Mouse (Mus musculus) adrenal gland, adult 10 weeks (tissue): Measurements from ENCODE around the gene Nek11. TPM values are rescaled to one million over a fixed set of nuclear protein-coding genes. Genes with fewer than 3 reads are reported as not detected.

Source experiments
- polyA plus RNA-seq: library from polyadenylated mRNA; stranded (reverse); fragments of 350-450 nt; fragmentation: Illumina TruSeq; extraction: RNeasy Lipid Tissue Mini Kit (QIAGEN cat#74804); gene quantifications from one replicate; pipeline ENCODE4 v1.2.3, GENCODE M21; 2014; ENCODE audit warnings: low read depth, low replicate concordance

The Nek11 gene
- not detected for polyA plus RNA-seq

GRCm38 (mm10) chr9:105395218-105395627, at the start of gene Nek11, which contains the start of gene Aste1:
Gene Nek11, minus strand, starts transcription at chr9:105395524.
Gene Aste1, plus strand, starts transcription at chr9:105395392.

GRCm38 (mm10) chr9:105144992-105145391, 250.3 kb downstream of the Nek11 start, which contains the start of gene 1700080E11Rik:
Gene 1700080E11Rik, minus strand, starts transcription at chr9:105145092.

GRCm38 (mm10) chr9:105131253-105132001, 263.9 kb downstream of the Nek11 start, which contains the start of gene Nudt16:
Gene Nudt16, minus strand, starts transcription at chr9:105131824.

Other genes with a start within 250 kb of the Nek11 start
- gene Aste1, start 132 bp downstream of the Nek11 start, polyA plus RNA-seq, result 20.9 TPM
- gene Atp2c1, start 131.8 kb upstream of the Nek11 start, polyA plus RNA-seq, result 127 TPM
- 18.0 TPM for gene Pik3r4, start 247.5 kb upstream of the Nek11 start, polyA plus RNA-seq